Mouse (Mus musculus) right cerebral cortex, postnatal 36 days (tissue): ENCODE data around the gene Ddx19b.
"Not testable (repeated sequence)": the region's sequence is repeated elsewhere in the genome, so short reads cannot be mapped to it uniquely, and the experiment has no call there.

ENCODE experiments used
- DNase-seq, 2 experiments: peaks; one replicate each; pipeline ENCODE4 v3.0.0; 2022; ENCODE audit warnings: low spot score in 2 of 2, mixed read lengths in 1 of 2

Ddx19b gene

GRCm38 (mm10) chr8:111034276-111034675, 2.7 kb upstream of the Ddx19b start:
- DNase-seq: no peak

- peak; percentile 98 to 99 for DNase-seq
Observed at GRCm38 (mm10) chr8:111033482-111034215, 2.1 kb upstream of the Ddx19b start.

GRCm38 (mm10) chr8:111032916-111033315, 1.4 kb upstream of the Ddx19b start, which contains the start of gene Aars:
Aars (plus strand) TSS chr8:111033144.
- DNase-seq: no peak

GRCm38 (mm10) chr8:111030045-111030444, 1.5 kb downstream of the Ddx19b start:
- no peak for DNase-seq

GRCm38 (mm10) chr8:111029589-111029988, 2.0 kb downstream of the Ddx19b start:
- DNase-seq: no peak

- peak; percentile 87 to 89 for DNase-seq
Observed at GRCm38 (mm10) chr8:111027391-111027937, 4.1 kb downstream of the Ddx19b start.

GRCm38 (mm10) chr8:111026609-111027008, 4.9 kb downstream of the Ddx19b start:
- DNase-seq: not testable (repeated sequence)

GRCm38 (mm10) chr8:111010230-111010991, 21.1 kb downstream of the Ddx19b start:
- not testable (repeated sequence) for DNase-seq

- peak; percentile 83 to 89 for DNase-seq
Observed at GRCm38 (mm10) chr8:110997547-110998531, 33.7 kb downstream of the Ddx19b start, which contains the start of gene Ddx19a. Ddx19a (minus strand) TSS chr8:110997800.

GRCm38 (mm10) chr8:110996641-110997430, 34.7 kb downstream of the Ddx19b start:
- no peak for DNase-seq

- DNase-seq: no peak
Observed at GRCm38 (mm10) chr8:110990017-110990416, 41.5 kb downstream of the Ddx19b start.

GRCm38 (mm10) chr8:110987805-110988744, 43.5 kb downstream of the Ddx19b start:
- no peak for DNase-seq

- DNase-seq: no peak
Observed at GRCm38 (mm10) chr8:110981304-110981703, 50.2 kb downstream of the Ddx19b start.

- DNase-seq: not testable (repeated sequence)
Observed at GRCm38 (mm10) chr8:110977987-110978386, 53.6 kb downstream of the Ddx19b start.

- DNase-seq: not testable (repeated sequence)
Observed at GRCm38 (mm10) chr8:110976532-110976931, 55.0 kb downstream of the Ddx19b start.

- DNase-seq: peak; percentile 93 to 95
Observed at GRCm38 (mm10) chr8:110969910-110970770, 61.4 kb downstream of the Ddx19b start.

- DNase-seq: no peak
Observed at GRCm38 (mm10) chr8:110967326-110967725, 64.2 kb downstream of the Ddx19b start.

- DNase-seq: no peak
Observed at GRCm38 (mm10) chr8:110966586-110966985, 65.0 kb downstream of the Ddx19b start.
